Mouse (Mus musculus) limb, embryonic 12.5 days (tissue): ENCODE data around the gene Itpr1. TPM values are rescaled to one million over a fixed set of nuclear protein-coding genes. Genes with fewer than 3 reads are reported as not detected.

Experiments
- ATAC-seq: fragments of 200-750 bp; cut with Nextera tagmentation; 2 replicates; pipeline ENCODE4 v1.8.0; 2017; ENCODE audit warnings: low read depth, moderate TSS enrichment; ENCODE audit not compliant: insufficient number of reproducible peaks, insufficient read depth, low FRiP score, low TSS enrichment
- H3K27ac ChIP-seq: fragments of 300-500 bp; sonication (generic); 2 replicates; pipeline ENCODE4 v1.5.1; 2016; ENCODE audit warnings: mild to moderate bottlenecking, moderate library complexity
- H3K27me3 ChIP-seq: fragments of 300-500 bp; sonication (generic); 2 replicates; pipeline ENCODE4 v1.6.1; 2016; ENCODE audit warnings: mild to moderate bottlenecking, moderate library complexity
- H3K36me3 ChIP-seq: fragments of 300-500 bp; sonication (generic); 2 replicates; pipeline ENCODE4 v1.6.1; 2016; ENCODE audit warnings: mild to moderate bottlenecking, moderate library complexity
- H3K4me1 ChIP-seq: fragments of 300-500 bp; sonication (generic); replicated peaks from 2 replicates; pipeline ENCODE4 v1.6.1; 2016
- H3K4me2 ChIP-seq: fragments of 300-500 bp; sonication (generic); 2 replicates; pipeline ENCODE4 v1.6.1; 2016; ENCODE audit warnings: mild to moderate bottlenecking, moderate library complexity
- H3K4me3 ChIP-seq: fragments of 300-500 bp; sonication (generic); replicated peaks from 2 replicates; pipeline ENCODE4 v1.5.1; 2016; ENCODE audit warnings: mild to moderate bottlenecking
- H3K9ac ChIP-seq: fragments of 300-500 bp; sonication (generic); replicated peaks from 2 replicates; pipeline ENCODE4 v1.6.1; 2016; ENCODE audit warnings: mild to moderate bottlenecking, moderate library complexity
- H3K9me3 ChIP-seq: fragments of 300-500 bp; sonication (generic); 2 replicates; pipeline ENCODE4 v1.6.1; 2016; ENCODE audit warnings: mild to moderate bottlenecking, moderate library complexity
- WGBS: fragments of 180-500 bp; shearing (Covaris S2); methylation state at CpG from one replicate; pipeline ENCODE4 v1.1.7; 2016; 5-methylcytosine and 5-hydroxymethylcytosine counted together
- polyA plus RNA-seq: library from polyadenylated mRNA; unstranded; fragments of >200 nt; fragmentation: Nextera tagmentation; extraction: Ambion mirVana; gene quantifications from 2 replicates; pipeline ENCODE4 v1.2.1, GENCODE M21; 2016

Gene Itpr1
- polyA plus RNA-seq, 1 experiment from 2014 or later, result 10.4 TPM

DNA sequence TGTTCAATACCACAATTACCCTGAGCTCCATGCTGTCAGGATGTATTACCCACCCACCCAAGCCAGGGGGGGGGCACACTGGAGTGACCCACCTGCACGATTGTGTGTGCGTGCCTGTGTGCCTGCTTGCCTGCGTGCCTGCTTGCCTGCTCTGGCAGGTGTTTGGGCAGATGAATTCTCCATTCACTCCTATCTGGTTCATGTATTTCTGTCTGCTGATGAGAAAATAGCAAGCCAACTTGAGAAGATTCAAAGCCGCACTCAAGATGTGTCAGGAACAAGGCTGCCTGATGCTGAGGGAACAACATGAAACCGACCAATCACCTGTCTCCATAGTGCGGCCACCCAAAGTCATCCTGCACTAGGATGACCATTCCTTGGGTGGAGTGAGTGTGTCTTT is 94.9 kb downstream of the Itpr1 start:
- H3K36me3 ChIP-seq, result no peaks in the 10 kb centered on the region
- 86% methylated on average over 6 of the region's 6 CpGs for WGBS
- no peak overlapping the region for H3K4me2 ChIP-seq
- H3K27me3 ChIP-seq, result no peaks in the 10 kb centered on the region
- H3K9ac ChIP-seq, result no peak overlapping the region
- ATAC-seq, result no peak
- H3K9me3 ChIP-seq, result no peaks in the 10 kb centered on the region
- no peak overlapping the region for H3K4me3 ChIP-seq
- H3K27ac ChIP-seq, result no peak overlapping the region
- peaks cover 20% of the 10 kb centered on the region for H3K4me1 ChIP-seq

- Histone ChIP-seq H3K27ac (no peak overlapping the region), H3K4me1 (peaks cover 20% of the 10 kb centered on the region), H3K4me3 (no peak overlapping the region), H3K4me2 (no peak overlapping the region), H3K36me3 (no peaks in the 10 kb centered on the region), H3K9me3 (no peaks in the 10 kb centered on the region), H3K9ac (no peak overlapping the region), H3K27me3 (no peaks in the 10 kb centered on the region)
- no peak for ATAC-seq
- WGBS, result 39% methylated on average over 8 of the region's 8 CpGs
Measured at GRCm38 (mm10) chr6:108309391-108310182, 96.7 kb downstream of the Itpr1 start.

GRCm38 (mm10) chr6:108313056-108313455 is 100.2 kb downstream of the Itpr1 start:
- no peaks in the 10 kb centered on the region for H3K36me3 ChIP-seq
- H3K27me3 ChIP-seq, result no peaks in the 10 kb centered on the region
- 89% methylated on average over 1 of the region's 1 CpGs for WGBS
- H3K9me3 ChIP-seq, result no peaks in the 10 kb centered on the region
- H3K27ac ChIP-seq, result no peak overlapping the region
- H3K9ac ChIP-seq, result no peak overlapping the region
- no peak overlapping the region for H3K4me2 ChIP-seq
- H3K4me1 ChIP-seq, result no peaks in the 10 kb centered on the region
- ATAC-seq, result no peak
- H3K4me3 ChIP-seq, result no peak overlapping the region

DNA sequence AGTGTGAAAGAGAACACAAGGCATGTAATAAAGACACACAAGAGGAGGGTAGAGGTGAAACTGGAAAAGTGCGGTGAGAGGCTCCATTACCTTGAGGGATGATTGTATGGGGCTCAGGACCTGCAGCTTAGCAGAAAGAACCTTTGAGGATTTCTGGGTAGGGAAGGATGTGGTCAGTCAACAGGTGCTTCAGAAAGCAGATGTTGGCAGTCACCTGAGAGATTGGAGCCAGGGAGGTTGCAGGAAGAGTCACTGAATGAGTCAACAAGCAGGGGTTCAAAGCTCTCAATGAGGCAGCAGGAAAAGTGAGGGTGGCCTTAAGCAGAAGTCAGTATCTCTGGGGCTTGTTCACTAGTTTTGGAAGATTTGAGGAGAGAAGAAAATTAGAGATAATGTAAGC is 101.1 kb downstream of the Itpr1 start:
- Histone ChIP-seq H3K4me3 (no peak overlapping the region), H3K36me3 (no peaks in the 10 kb centered on the region), H3K9ac (no peak overlapping the region), H3K4me1 (no peaks in the 10 kb centered on the region), H3K4me2 (no peak overlapping the region), H3K27me3 (no peaks in the 10 kb centered on the region), H3K9me3 (no peaks in the 10 kb centered on the region), H3K27ac (no peak overlapping the region)
- ATAC-seq, result no peak
- WGBS, result 82% methylated on average over 1 of the region's 1 CpGs

GRCm38 (mm10) chr6:108316268-108316824 is 103.5 kb downstream of the Itpr1 start:
- Histone ChIP-seq H3K27ac (no peak overlapping the region), H3K9me3 (no peaks in the 10 kb centered on the region), H3K4me3 (no peak overlapping the region), H3K9ac (no peak overlapping the region), H3K4me1 (no peaks in the 10 kb centered on the region), H3K27me3 (no peaks in the 10 kb centered on the region), H3K36me3 (no peaks in the 10 kb centered on the region), H3K4me2 (no peak overlapping the region)
- ATAC-seq, result no peak
- WGBS, result 79% methylated on average over 4 of the region's 4 CpGs

GRCm38 (mm10) chr6:108316951-108317350 is 104.1 kb downstream of the Itpr1 start:
- 86% methylated on average over 1 of the region's 1 CpGs for WGBS

DNA sequence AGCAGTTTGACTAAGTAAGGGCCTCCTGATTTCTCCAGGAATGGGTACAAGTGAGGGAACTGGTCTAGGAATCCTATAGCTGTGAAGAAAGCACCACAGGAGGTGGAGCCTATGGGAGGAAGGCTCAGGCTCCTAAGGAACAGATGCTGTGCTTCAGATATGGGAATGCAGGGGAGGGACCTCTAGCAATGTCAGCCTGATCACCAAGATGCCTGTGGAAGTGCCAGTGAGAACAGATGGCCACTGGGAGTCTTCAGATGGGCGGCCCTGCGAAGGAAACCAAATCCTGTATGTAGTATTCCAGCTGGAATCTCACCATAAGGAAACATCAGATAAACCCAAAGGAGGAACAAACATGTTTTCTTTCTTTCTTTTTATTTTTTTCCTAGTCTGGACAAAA is 108.8 kb downstream of the Itpr1 start:
- Histone ChIP-seq H3K4me1 (no peaks in the 10 kb centered on the region), H3K36me3 (no peaks in the 10 kb centered on the region), H3K9me3 (no peaks in the 10 kb centered on the region), H3K4me2 (no peak overlapping the region), H3K9ac (no peak overlapping the region), H3K27ac (no peak overlapping the region), H3K4me3 (no peak overlapping the region), H3K27me3 (no peaks in the 10 kb centered on the region)
- 69% methylated on average over 2 of the region's 2 CpGs for WGBS
- no peak for ATAC-seq

More at GRCm38 (mm10) chr6:108316951-108317350, 104.1 kb downstream of the Itpr1 start:
- no peak overlapping the region for H3K4me2 ChIP-seq
- no peaks in the 10 kb centered on the region for H3K4me1 ChIP-seq
- H3K36me3 ChIP-seq, result no peaks in the 10 kb centered on the region
- H3K4me3 ChIP-seq, result no peak overlapping the region
- H3K9ac ChIP-seq, result no peak overlapping the region
- no peaks in the 10 kb centered on the region for H3K27me3 ChIP-seq
- H3K27ac ChIP-seq, result no peak overlapping the region
- ATAC-seq, result no peak
- no peaks in the 10 kb centered on the region for H3K9me3 ChIP-seq

DNA sequence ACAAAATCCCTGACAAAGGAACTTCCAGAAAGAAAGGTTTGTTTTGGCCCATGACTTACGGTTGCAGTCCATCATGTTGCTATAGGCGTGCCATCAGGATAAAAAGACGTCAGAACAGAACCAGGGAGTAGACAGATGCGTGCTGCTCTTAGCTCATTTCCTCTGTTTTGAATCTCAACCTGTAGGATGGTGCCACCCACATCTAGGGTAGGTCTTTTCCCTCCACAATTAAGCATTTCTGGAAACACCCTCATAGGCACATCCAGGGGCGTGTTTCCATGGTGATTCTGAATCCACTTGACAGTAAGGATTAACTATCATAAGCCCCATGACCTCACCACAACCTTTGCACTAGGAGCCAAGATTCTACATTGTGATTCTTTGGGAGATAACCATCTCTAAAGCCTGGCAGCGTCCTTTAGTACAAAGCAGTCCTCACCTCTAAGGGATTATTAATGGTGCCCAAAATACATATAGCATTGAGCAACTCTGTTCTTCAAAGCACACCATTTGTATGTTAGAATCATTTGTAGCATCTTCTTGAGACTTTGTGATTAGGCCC is 111.6 kb downstream of the Itpr1 start:
- H3K4me3 ChIP-seq, result no peak overlapping the region
- 83% methylated on average over 6 of the region's 6 CpGs for WGBS
- no peak overlapping the region for H3K4me2 ChIP-seq
- no peak overlapping the region for H3K9ac ChIP-seq
- H3K27ac ChIP-seq, result no peak overlapping the region
- no peaks in the 10 kb centered on the region for H3K9me3 ChIP-seq
- H3K36me3 ChIP-seq, result no peaks in the 10 kb centered on the region
- no peak for ATAC-seq
- no peaks in the 10 kb centered on the region; the same call in 1 of the 2 replicates for H3K4me1 ChIP-seq
- H3K27me3 ChIP-seq, result no peaks in the 10 kb centered on the region

DNA sequence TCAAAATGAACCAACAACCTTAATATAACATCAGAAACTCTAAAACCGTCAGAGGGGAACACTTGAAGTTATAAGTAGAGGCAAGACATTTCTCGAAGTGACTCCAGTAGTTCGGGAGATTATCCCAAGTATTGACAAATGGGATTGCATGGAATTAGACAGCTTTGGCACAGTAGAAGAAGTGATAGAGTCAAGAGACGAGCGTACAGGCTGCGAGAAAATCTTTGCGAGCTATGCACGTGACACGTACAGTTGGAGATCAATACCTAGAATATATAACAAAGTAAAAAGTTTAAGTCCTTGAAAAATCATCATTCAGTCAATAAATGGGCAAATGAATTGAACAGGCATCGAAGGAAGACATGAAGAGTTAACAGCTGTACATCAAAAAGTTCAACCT is 112.5 kb downstream of the Itpr1 start:
- Histone ChIP-seq H3K4me3 (no peak overlapping the region), H3K9me3 (no peaks in the 10 kb centered on the region), H3K9ac (no peak overlapping the region), H3K4me1 (no peaks in the 10 kb centered on the region; the same call in 1 of the 2 replicates), H3K4me2 (no peak overlapping the region), H3K27ac (no peak overlapping the region), H3K36me3 (no peaks in the 10 kb centered on the region), H3K27me3 (no peaks in the 10 kb centered on the region)
- no peak for ATAC-seq
- WGBS, result 94% methylated on average over 10 of the region's 10 CpGs

DNA sequence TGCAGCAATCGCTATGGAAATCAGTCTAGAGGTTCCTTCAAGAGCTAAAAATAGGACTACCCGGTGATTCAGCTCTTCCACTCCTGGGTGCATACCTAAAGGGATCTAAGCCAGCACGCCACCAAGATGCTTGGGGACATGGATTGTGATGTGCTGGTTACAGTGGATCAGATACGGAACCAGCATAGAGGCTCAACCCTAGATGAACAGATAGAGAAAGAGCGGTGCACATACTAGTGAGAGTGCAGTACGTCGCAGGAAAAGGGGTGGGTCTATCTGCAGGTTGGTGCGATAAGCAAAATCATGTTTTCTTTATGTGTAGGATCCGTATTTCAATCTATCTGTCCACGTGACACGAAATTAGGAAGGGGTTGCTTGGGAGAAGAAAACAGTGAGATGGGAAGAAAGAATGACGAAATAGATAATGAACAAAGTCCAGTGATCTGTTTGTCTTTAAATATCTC is 113.1 kb downstream of the Itpr1 start:
- no peaks in the 10 kb centered on the region; the same call in 1 of the 2 replicates for H3K4me1 ChIP-seq
- 92% methylated on average over 12 of the region's 12 CpGs for WGBS

DNA sequence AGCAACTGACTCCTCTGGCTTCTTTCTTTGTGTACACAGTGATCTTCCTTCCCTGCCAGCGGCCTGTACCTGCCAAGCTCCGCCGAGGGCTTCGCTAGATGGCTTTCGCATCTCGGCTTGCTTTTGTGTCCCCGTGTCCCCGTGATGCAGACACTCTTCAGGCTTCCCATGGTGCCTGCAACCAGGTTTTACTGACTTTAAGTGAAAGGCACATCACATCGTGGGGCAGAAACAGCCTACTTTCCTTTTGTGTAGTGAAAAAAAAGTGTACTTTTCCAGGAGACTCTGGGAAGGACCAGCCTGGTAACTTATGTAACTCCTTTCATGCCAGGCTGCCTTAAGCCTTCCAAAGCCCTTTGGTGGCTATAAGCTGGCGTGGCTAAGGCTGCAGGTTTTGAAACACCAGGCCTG is 113.9 kb downstream of the Itpr1 start:
- Histone ChIP-seq H3K4me3 (no peak overlapping the region), H3K4me2 (no peak overlapping the region), H3K27me3 (no peaks in the 10 kb centered on the region), H3K27ac (no peak overlapping the region), H3K9ac (no peak overlapping the region), H3K9me3 (no peaks in the 10 kb centered on the region), H3K4me1 (no peaks in the 10 kb centered on the region; the same call in 1 of the 2 replicates), H3K36me3 (no peaks in the 10 kb centered on the region)
- ATAC-seq, result no peak
- WGBS, result 79% methylated on average over 10 of the region's 10 CpGs

More for the DNA sequence above, 113.1 kb downstream of the Itpr1 start:
- no peaks in the 10 kb centered on the region for H3K27me3 ChIP-seq
- H3K4me3 ChIP-seq, result no peak overlapping the region
- no peak for ATAC-seq
- no peak overlapping the region for H3K9ac ChIP-seq
- no peaks in the 10 kb centered on the region for H3K36me3 ChIP-seq
- H3K9me3 ChIP-seq, result no peaks in the 10 kb centered on the region
- no peak overlapping the region for H3K4me2 ChIP-seq
- H3K27ac ChIP-seq, result no peak overlapping the region
